Mouse (Mus musculus) liver, embryonic 12.5 days (tissue): ENCODE measurements around the gene Plekha1. TPM values are rescaled to one million over a fixed set of nuclear protein-coding genes. Genes with fewer than 3 reads are reported as not detected.
A peak's percentile ranks its signal among the peaks of the same experiment; 100 is the strongest.

ENCODE experiments used
- ATAC-seq: fragments of 200-750 bp; cut with Nextera tagmentation; 2 replicates; pipeline ENCODE4 v1.8.0; 2017; ENCODE audit warnings: moderate number of reproducible peaks, mild to moderate bottlenecking, moderate library complexity
- H3K27ac ChIP-seq: fragments of 300-500 bp; sonication (generic); 2 replicates; pipeline ENCODE4 v1.5.1; 2016; ENCODE audit warnings: mild to moderate bottlenecking
- H3K27me3 ChIP-seq: fragments of 300-500 bp; sonication (generic); replicated peaks from 2 replicates; pipeline ENCODE4 v1.6.1; 2016; ENCODE audit warnings: mild to moderate bottlenecking, moderate library complexity
- H3K36me3 ChIP-seq: fragments of 300-500 bp; sonication (generic); 2 replicates; pipeline ENCODE4 v1.6.1; 2016; ENCODE audit warnings: mild to moderate bottlenecking, moderate library complexity
- H3K4me1 ChIP-seq: fragments of 300-500 bp; sonication (generic); 2 replicates; pipeline ENCODE4 v1.6.1; 2016
- H3K4me2 ChIP-seq: fragments of 300-500 bp; sonication (generic); 2 replicates; pipeline ENCODE4 v1.6.1; 2016; ENCODE audit warnings: mild to moderate bottlenecking, moderate library complexity
- H3K4me3 ChIP-seq: fragments of 300-500 bp; sonication (generic); 2 replicates; pipeline ENCODE4 v1.5.1; 2016; ENCODE audit warnings: mild to moderate bottlenecking, moderate library complexity
- H3K9ac ChIP-seq: fragments of 300-500 bp; sonication (generic); 2 replicates; pipeline ENCODE4 v1.6.1; 2016; ENCODE audit warnings: mild to moderate bottlenecking, moderate library complexity
- H3K9me3 ChIP-seq: fragments of 300-500 bp; sonication (generic); replicated peaks from 2 replicates; pipeline ENCODE4 v1.6.1; 2016; ENCODE audit warnings: mild to moderate bottlenecking, moderate library complexity
- WGBS: fragments of 180-500 bp; shearing (Covaris S2); methylation state at CpG from one replicate; pipeline ENCODE4 v1.1.7; 2016; ENCODE audit not compliant: insufficient replicate concordance; 5-methylcytosine and 5-hydroxymethylcytosine counted together
- polyA plus RNA-seq: library from polyadenylated mRNA; unstranded; fragments of >200 nt; fragmentation: Nextera tagmentation; extraction: Ambion mirVana; gene quantifications from 2 replicates; pipeline ENCODE4 v1.2.1, GENCODE M21; 2016

Gene Plekha1
- polyA plus RNA-seq, 1 experiment from 2014 or later = 11.0 TPM

GRCm38 (mm10) chr7:130946303-130946702, 80.7 kb downstream of the Plekha1 start:
- H3K9ac ChIP-seq = no peak overlapping the region
- 0 out of 2 replicates have a peak, but pooled peaks cover 8% of the 10 kb centered on the region for H3K4me1 ChIP-seq
- 75% methylated on average over 12 of the region's 12 CpGs for WGBS
- peaks cover 5% of the 10 kb centered on the region; the same call in 1 of the 2 replicates for H3K27me3 ChIP-seq
- H3K36me3 ChIP-seq = no peaks in the 10 kb centered on the region
- ATAC-seq = no peak
- H3K4me3 ChIP-seq = no peak overlapping the region
- no peak overlapping the region for H3K27ac ChIP-seq
- no peak overlapping the region for H3K4me2 ChIP-seq
- no peaks in the 10 kb centered on the region for H3K9me3 ChIP-seq

GRCm38 (mm10) chr7:130948563-130949208, 83.1 kb downstream of the Plekha1 start:
- H3K9me3 ChIP-seq = no peaks in the 10 kb centered on the region
- H3K4me2 ChIP-seq = 0 out of 2 replicates have a peak overlapping the region, but pooled peaks have one; percentile 6
- ATAC-seq = no peak
- H3K36me3 ChIP-seq = no peaks in the 10 kb centered on the region
- no peaks in the 10 kb centered on the region for H3K27me3 ChIP-seq
- 0 out of 2 replicates have a peak, but pooled peaks cover 8% of the 10 kb centered on the region for H3K4me1 ChIP-seq
- WGBS = 14% methylated on average over 5 of the region's 5 CpGs
- H3K4me3 ChIP-seq = no peak overlapping the region
- H3K9ac ChIP-seq = no peak overlapping the region
- no peak overlapping the region for H3K27ac ChIP-seq

DNA sequence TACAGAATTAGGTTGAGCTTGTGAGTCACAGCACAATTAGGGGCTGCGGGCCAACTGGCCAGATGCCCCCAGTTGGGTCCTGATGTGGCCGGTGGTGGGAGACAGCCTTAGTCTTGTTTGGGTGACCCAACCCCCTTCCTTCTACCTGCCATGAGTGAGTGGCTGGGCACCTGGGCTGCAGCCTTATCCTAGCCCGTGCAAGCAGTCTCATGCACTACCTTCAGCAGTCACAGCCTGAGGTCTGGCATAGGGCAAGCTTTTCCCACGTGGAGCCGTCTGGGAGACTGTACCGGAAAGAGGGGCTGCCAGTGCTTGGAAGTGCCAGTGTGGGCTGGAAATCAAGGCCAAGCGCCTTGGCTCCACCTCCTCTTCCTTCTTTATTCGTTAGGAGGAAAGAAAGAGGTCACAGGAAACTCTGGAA, 83.8 kb downstream of the Plekha1 start:
- WGBS = 20% methylated on average over 8 of the region's 8 CpGs
- Histone ChIP-seq H3K4me2 (0 out of 2 replicates have a peak overlapping the region, but pooled peaks have one; percentile 6), H3K9ac (no peak overlapping the region), H3K36me3 (no peaks in the 10 kb centered on the region), H3K4me1 (0 out of 2 replicates have a peak, but pooled peaks cover 8% of the 10 kb centered on the region), H3K27me3 (no peaks in the 10 kb centered on the region), H3K27ac (no peak overlapping the region), H3K9me3 (no peaks in the 10 kb centered on the region), H3K4me3 (no peak overlapping the region)
- ATAC-seq = no peak

DNA sequence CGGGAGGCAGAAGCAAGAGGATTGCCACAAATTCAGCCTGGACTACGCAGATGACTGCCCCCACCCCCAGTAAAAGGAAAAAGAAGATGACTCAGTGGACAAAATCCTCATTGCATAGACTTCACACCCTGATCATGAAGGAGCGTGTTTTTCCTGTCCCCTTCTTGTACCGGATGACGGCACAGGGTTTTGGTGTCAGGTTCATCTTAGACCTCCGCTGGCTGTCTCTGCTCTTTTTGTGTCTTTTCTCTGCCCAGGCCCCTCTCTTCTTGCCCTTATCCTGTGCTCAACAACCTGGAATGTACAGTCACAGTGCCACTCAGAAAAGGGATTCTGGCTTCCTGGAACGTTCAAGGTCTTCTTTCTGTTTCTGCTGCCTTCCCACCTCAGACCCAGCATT, 84.9 kb downstream of the Plekha1 start:
- ATAC-seq = no peak
- no peak overlapping the region for H3K9ac ChIP-seq
- no peaks in the 10 kb centered on the region for H3K27me3 ChIP-seq
- H3K4me1 ChIP-seq = 0 out of 2 replicates have a peak, but pooled peaks cover 8% of the 10 kb centered on the region
- no peak overlapping the region for H3K27ac ChIP-seq
- H3K36me3 ChIP-seq = no peaks in the 10 kb centered on the region
- no peak overlapping the region for H3K4me2 ChIP-seq
- WGBS = 69% methylated on average over 7 of the region's 7 CpGs
- no peak overlapping the region for H3K4me3 ChIP-seq
- no peaks in the 10 kb centered on the region for H3K9me3 ChIP-seq

- Histone ChIP-seq H3K27ac (no peak overlapping the region), H3K9ac (no peak overlapping the region), H3K27me3 (no peaks in the 10 kb centered on the region), H3K4me1 (0 out of 2 replicates have a peak, but pooled peaks cover 8% of the 10 kb centered on the region), H3K36me3 (no peaks in the 10 kb centered on the region), H3K4me2 (no peak overlapping the region), H3K9me3 (no peaks in the 10 kb centered on the region), H3K4me3 (no peak overlapping the region)
- 66% methylated on average over 5 of the region's 5 CpGs for WGBS
- no peak for ATAC-seq
Measured at GRCm38 (mm10) chr7:130951004-130951403, 85.4 kb downstream of the Plekha1 start.

DNA sequence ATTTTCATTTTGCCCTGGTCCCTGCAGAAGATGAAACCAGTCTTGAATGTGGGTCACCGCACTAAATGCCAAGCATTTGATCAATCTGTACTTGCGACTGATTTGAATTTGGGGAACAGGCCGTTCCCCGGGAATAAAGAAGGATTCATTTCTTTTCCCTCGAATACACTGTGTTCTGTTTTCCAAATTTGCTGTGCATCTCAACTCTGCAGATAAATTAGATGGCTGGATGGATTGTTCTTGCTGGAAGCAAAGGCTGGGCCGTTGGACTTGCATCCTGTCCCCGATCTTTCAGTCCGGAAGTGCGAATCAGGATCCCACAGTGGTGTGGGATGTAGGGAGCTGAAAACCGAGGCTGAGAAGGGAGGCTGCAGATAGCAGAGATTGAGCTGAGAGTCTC, 87.8 kb downstream of the Plekha1 start:
- Histone ChIP-seq H3K27ac (no peak overlapping the region), H3K9ac (no peak overlapping the region), H3K36me3 (no peaks in the 10 kb centered on the region), H3K4me2 (no peak overlapping the region), H3K27me3 (no peaks in the 10 kb centered on the region), H3K9me3 (no peaks in the 10 kb centered on the region), H3K4me3 (no peak overlapping the region), H3K4me1 (0 out of 2 replicates have a peak, but pooled peaks cover 8% of the 10 kb centered on the region)
- ATAC-seq = no peak
- 76% methylated on average over 10 of the region's 10 CpGs for WGBS

DNA sequence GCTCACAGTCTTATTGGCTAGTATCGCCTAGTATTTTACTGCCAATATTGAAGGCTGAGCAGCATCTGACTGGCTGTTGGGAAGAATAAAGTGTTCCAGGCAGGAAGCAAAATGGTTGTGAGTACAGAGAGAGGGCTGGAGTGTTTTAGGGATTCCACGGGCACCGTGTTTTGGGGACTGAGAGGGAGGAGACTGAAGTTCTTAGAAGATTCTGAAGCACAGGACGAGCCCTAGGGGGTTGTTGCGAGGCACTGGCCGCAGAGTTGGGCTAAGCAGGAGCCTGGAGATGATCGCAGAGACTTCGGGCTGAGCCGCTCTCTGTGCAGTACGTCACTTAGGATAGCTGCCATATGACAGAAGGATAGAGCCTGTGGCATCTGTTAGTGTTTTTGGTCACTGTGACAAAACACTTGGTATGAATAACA, 88.6 kb downstream of the Plekha1 start:
- ATAC-seq = no peak
- WGBS = 78% methylated on average over 10 of the region's 10 CpGs
- Histone ChIP-seq H3K36me3 (no peaks in the 10 kb centered on the region), H3K4me1 (0 out of 2 replicates have a peak, but pooled peaks cover under 1% of the 10 kb centered on the region), H3K27me3 (no peaks in the 10 kb centered on the region), H3K4me2 (no peak overlapping the region), H3K9ac (no peak overlapping the region), H3K4me3 (no peak overlapping the region), H3K9me3 (no peaks in the 10 kb centered on the region), H3K27ac (no peak overlapping the region)

GRCm38 (mm10) chr7:130958551-130958950, 93.0 kb downstream of the Plekha1 start:
- H3K9ac ChIP-seq = no peak overlapping the region
- H3K27me3 ChIP-seq = no peaks in the 10 kb centered on the region; the same call in 1 of the 2 replicates
- no peak overlapping the region for H3K27ac ChIP-seq
- no peak overlapping the region for H3K4me3 ChIP-seq
- H3K36me3 ChIP-seq = no peaks in the 10 kb centered on the region
- H3K4me1 ChIP-seq = peaks cover 3% of the 10 kb centered on the region; the same call in 1 of the 2 replicates
- 59% methylated on average over 7 of the region's 7 CpGs for WGBS
- no peak overlapping the region for H3K4me2 ChIP-seq
- H3K9me3 ChIP-seq = no peaks in the 10 kb centered on the region
- no peak for ATAC-seq

DNA sequence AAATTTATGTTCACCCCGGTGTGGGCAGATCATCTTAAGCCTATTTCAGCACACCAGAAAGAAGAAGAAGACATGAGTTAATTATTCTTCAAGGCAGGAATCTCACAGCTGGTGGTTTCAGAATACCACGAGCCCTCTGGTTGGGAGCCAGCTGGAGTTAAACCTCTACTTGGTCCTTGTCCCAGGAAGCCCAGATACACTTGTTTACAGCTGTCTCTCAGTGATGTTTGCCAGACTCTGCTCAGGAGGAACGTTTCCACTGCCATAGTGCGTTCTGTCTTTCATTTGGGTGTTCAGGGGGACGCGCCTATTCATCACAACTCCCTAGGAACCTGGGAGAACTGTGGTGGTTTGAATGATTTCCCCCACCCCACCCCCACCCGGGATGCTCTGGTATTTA, 94.3 kb downstream of the Plekha1 start:
- H3K4me3 ChIP-seq = no peak overlapping the region
- no peak overlapping the region for H3K27ac ChIP-seq
- no peaks in the 10 kb centered on the region for H3K9me3 ChIP-seq
- no peak overlapping the region for H3K4me2 ChIP-seq
- no peaks in the 10 kb centered on the region; the same call in 1 of the 2 replicates for H3K27me3 ChIP-seq
- 16% methylated on average over 7 of the region's 7 CpGs for WGBS
- no peak for ATAC-seq
- peaks cover 5% of the 10 kb centered on the region; the same call in 1 of the 2 replicates for H3K4me1 ChIP-seq
- no peaks in the 10 kb centered on the region for H3K36me3 ChIP-seq
- no peak overlapping the region for H3K9ac ChIP-seq

- Histone ChIP-seq H3K4me1 (peaks cover 6% of the 10 kb centered on the region; the same call in 1 of the 2 replicates), H3K27me3 (no peaks in the 10 kb centered on the region; the same call in 1 of the 2 replicates), H3K4me3 (no peak overlapping the region), H3K9ac (no peak overlapping the region), H3K4me2 (no peak overlapping the region), H3K27ac (no peak overlapping the region), H3K9me3 (no peaks in the 10 kb centered on the region), H3K36me3 (no peaks in the 10 kb centered on the region)
- 75% methylated on average over 6 of the region's 6 CpGs for WGBS
- no peak for ATAC-seq
Measured at GRCm38 (mm10) chr7:130961429-130961828, 95.9 kb downstream of the Plekha1 start.
